Mouse (Mus musculus): Measurements from ENCODE around the gene Ctrc.

Ctrc gene

DNA sequence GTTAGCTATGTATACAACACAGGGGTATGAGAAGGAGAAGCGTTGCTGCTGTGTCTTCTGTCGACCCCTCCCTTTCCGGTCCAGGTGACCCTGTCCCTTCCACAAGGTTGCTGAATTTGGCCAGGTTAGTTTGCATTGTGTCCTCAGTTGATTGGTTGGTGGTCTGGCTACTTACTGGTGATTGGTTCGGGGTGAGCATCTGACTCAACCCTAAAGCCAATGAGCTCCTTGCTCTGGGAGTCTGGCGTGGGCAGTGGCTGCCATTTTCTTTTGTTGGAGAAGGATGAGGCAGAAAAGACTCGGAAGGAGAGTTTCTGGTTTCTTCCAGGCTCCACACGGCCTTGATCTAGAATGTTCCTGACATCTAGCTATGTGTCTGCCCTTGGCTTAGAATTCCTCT is 26.8 kb downstream of the Ctrc start:
- no peak for DNase-seq (ENCODE audit: low spot score in 2 of 2)

GRCm38 (mm10) chr4:141818861-141819260 is 27.3 kb downstream of the Ctrc start:
- DNase-seq (ENCODE audit: low spot score in 2 of 2): no peak

GRCm38 (mm10) chr4:141817706-141818105 is 28.5 kb downstream of the Ctrc start:
- no peak for DNase-seq (ENCODE audit: low spot score in 2 of 2)

- no peak for DNase-seq (ENCODE audit: low spot score in 2 of 2)
Observed at GRCm38 (mm10) chr4:141816776-141817655, 29.1 kb downstream of the Ctrc start.

GRCm38 (mm10) chr4:141816267-141816666 is 29.9 kb downstream of the Ctrc start:
- DNase-seq (ENCODE audit: low spot score in 2 of 2): no peak

- no peak for DNase-seq (ENCODE audit: low spot score in 2 of 2)
Observed at GRCm38 (mm10) chr4:141811375-141811774, 34.8 kb downstream of the Ctrc start.

DNA sequence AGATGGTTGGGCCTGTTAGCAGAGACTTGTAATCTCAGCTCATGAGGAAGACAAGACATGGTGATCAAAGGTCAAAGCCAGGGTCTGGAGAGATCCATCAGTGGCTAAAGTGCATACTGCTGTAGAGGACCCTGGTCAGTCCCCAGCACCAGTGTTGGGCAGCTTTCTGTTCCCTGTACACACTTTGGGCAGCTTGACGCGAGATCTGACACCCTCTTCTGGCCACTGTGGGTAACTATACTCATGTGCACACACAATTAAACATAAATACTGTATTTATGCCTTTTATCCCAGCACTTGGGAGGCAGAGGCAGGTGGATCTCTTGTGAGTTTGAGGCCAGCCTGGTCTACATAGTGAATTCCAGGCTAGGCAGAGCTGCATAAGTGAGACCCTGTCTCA is 35.2 kb downstream of the Ctrc start:
- no peak for DNase-seq (ENCODE audit: low spot score in 2 of 2)

- DNase-seq (ENCODE audit: low spot score in 2 of 2): no peak
Observed at GRCm38 (mm10) chr4:141809850-141810464, 36.2 kb downstream of the Ctrc start.

GRCm38 (mm10) chr4:141805886-141806285 is 40.3 kb downstream of the Ctrc start:
- DNase-seq (ENCODE audit: low spot score in 2 of 2): no peak

DNA sequence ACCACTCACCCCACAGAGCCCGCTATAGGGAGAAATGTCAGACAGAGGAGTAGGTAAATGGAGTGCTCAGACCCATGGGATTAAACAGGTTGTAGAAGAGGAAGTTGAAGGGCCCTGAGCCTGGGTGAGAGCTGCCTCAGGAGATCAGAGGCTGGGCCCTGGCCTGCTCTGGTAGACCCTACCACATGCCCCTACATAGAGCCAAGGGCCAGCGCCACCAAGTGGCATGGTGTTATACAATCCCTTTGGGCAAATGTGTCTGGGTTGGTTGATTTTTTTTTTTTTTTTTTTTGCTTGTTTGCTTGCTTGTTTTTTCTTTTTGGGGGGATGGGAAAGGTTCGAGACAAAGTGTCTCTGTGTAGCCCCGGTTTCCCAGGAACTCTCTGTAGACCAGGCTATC is 42.1 kb downstream of the Ctrc start:
- DNase-seq (ENCODE audit: low spot score in 2 of 2): peak; percentile 51 to 56

DNA sequence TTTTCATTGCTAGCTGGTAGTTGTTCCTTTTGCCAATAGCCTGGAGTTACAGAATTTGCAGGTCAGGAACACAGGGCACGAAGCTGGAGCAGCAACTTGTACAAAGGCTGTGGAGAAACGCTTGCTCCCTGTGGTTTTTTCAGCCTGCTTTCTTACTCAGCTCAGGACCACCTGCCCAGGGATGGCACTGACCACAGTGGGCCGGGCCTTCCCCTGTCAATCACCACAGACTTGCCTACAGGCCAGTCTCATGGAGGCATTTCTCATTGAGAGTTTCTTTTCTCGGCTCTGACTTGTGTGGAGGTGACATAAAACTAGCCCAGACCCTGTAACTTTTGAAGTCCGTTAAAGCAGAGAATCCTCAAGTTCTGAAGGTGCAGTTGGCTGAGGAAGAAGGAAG is 48.6 kb downstream of the Ctrc start:
- no peak for DNase-seq (ENCODE audit: low spot score in 2 of 2)

- no peak for DNase-seq (ENCODE audit: low spot score in 2 of 2)
Observed at GRCm38 (mm10) chr4:141796954-141797353, 49.2 kb downstream of the Ctrc start.

GRCm38 (mm10) chr4:141796356-141796755 is 49.8 kb downstream of the Ctrc start:
- no peak for DNase-seq (ENCODE audit: low spot score in 2 of 2)

DNA sequence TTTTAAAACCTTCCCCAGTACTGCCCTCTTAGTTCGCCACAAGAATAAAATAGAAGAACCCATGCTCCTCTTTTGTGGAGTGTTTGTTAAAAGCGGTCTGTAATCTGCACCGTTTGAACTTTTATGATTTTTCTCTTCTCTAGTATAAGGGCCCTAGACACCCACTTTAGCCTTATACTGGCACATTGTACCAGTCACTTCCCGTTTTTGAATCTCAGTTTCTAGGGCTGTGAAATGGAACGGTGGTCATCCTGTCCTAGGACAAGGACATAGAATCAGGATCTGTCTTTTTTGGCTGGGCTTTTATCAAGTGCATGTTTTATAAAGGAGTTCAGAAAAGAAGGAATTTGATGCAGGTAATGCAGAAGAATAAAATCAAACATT is 52.0 kb downstream of the Ctrc start:
- DNase-seq (ENCODE audit: low spot score in 2 of 2): peak; percentile 26 to 29

DNA sequence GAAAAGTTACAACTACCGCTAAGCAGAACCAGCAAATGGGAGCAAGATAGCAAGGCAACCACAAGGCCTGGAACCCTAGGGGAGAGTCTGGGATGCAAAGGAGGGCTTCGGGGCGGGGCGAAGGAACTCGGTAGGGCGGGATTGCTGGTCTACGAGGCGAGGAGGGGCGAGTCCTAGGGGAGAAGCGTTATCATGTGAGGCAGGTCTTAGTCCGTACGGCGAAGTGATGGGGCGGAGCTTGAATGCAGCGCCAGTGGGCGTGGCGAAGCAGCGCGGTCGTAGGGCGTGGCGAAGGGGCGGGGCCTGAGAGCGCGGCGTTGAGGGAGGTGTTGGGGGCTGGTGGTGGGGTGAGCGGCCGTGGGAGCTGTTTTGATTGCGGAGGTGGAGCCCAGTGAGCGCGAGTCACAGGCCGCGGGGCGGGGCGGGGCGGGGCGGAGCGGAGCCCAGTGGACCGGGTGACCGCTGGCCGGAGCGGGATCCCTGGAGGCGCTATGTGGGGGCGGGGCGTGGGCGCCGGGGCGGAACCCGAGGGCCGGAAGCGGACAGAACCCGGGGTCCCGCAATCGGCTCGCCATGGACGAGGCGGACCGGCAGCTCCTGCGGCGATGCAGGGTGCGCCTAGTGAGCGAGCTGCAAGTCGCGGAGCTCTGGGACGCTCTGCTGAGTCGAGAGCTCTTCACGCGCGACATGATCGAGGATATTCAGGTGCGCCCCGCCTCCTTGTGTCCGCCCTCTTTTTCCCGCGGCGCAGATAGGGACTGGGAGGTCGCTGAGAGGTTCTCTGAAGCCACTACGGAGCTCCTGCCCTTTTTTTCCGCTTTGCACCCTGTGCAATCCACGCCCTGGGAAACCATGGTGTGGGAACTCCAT is 52.6 kb downstream of the Ctrc start, which contains the start of gene Casp9:
Gene Casp9 (plus strand): TSS at position 331 of the 870 bp plus-strand sequence.
- peak; percentile 97 for DNase-seq (ENCODE audit: low spot score in 2 of 2)

GRCm38 (mm10) chr4:141792554-141793281 is 53.4 kb downstream of the Ctrc start:
- no peak for DNase-seq (ENCODE audit: low spot score in 2 of 2)

- DNase-seq (ENCODE audit: low spot score in 2 of 2): no peak
Observed at GRCm38 (mm10) chr4:141791951-141792350, 54.2 kb downstream of the Ctrc start.

DNA sequence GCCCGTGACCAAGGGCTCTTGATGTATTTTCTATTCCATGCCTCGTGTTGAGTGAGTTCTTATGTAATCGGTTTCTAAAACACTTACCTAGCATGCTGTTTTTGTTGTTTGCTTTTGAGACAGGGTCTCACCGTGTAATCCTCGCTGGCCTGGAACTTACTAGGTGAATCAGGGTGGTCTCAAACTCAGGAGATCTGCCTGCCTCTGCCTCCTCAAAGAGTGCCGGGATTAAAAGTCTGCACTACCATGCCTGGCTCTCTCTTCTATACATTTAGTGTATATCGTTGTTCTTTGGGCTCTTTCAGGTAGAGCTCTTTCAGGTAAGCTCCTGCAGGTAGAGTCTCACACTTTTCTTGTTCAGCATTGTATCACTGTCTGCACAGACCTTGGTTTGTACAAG is 54.7 kb downstream of the Ctrc start:
- no peak for DNase-seq (ENCODE audit: low spot score in 2 of 2)

DNA sequence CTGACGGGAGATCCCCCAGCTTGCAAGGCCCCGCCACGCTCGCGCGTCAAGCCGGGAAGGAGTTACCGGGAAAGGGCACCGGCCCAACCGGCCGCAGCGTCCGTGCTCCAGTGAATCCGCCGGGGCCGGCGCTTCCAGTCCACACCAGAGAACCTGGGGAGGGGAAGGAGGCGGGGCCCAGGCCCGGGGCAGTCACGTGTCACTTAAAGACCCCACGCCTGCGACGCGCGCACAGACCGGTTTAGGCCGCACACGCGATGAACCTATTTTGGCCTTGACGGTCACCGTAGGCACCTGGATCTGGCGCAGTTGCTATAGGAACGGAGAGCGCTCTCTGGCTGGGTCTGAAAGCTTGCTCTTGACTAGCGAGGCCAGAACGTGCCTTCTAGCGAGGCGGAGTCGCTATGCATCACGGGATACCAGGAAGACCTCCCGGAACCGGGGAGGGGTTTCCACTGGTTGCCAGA is 55.6 kb downstream of the Ctrc start, which contains the start of gene Dnajc16:
Gene Dnajc16 (minus strand): TSS at position 408 of the 467 bp plus-strand sequence.
- peak; percentile 97 for DNase-seq (ENCODE audit: low spot score in 2 of 2)

- DNase-seq (ENCODE audit: low spot score in 2 of 2): no peak
Observed at GRCm38 (mm10) chr4:141789564-141790218, 56.5 kb downstream of the Ctrc start.

DNA sequence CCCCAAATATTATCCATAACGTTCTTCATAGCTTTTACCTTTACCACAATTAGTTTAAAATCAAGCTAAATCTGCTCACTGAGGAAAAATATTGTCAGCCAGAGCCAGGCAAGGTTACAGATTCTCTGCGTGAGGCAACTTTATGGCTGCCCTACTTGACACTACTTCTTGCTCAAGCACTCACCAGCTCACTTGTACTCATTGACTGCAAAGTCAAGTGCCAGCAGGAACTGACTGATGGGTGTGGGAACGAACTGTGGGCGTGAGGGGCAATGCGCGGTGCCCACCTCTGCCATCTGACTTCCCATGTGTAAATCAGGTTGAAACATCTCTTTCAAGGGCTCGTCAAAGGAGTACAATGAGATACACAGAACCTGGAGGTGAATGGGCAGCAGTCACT is 58.7 kb downstream of the Ctrc start:
- DNase-seq (ENCODE audit: low spot score in 2 of 2): no peak
